10 mouse cellular contexts compared by ENCODE assay signal in the genomic region with DNA sequence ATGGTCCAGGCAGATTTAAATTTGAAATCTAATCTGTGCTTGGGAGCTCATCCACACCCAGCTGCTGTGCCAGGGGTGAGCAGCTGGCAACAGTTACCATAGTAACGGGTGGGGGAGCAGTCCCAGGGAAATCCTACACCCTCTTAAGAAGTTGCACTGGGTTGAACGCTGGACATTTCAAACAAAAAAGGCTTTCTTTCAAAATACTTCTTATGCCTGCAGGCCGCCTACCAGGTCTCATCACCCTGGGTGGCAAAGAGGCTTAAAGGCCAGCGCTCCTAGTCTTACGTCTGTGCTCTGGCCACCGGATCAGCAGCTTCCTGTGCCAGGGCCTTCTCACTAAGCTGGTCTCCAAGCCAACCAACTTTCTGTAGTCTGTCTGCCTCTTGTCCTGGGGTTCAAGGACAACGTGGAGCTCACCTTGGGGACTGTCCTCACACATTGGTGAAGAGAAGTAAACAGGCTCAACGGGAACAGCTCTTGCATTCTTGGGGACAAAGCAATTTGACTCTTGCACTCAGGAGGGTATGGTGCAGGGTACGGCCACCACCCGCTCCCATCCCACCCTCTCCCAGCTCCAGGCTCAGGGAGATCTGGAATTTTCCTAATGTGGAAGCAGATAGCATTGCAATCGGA. TPM values are rescaled to one million over a fixed set of nuclear protein-coding genes. Genes with fewer than 3 reads are reported as not detected.
DNase-seq lines count a peak whose midpoint lies in the region; ATAC-seq and TF ChIP-seq lines count a peak whose summit lies in the region.
"Had no signal": no experiment of that assay in that cellular context is flagged by ENCODE, and none has a peak within 500 bp of the region (broad histone marks: within the 10 kb centered on the region; RNA-seq: fewer than 3 reads in every experiment).

No protein-coding gene starts in this region.

- no peak overlapping the region for H3K9ac ChIP-seq in kidney, postnatal 0 days (ENCODE audit: low read depth, low read length)
- H3K9ac ChIP-seq in hindbrain, postnatal 0 days (replicated peaks; ENCODE audit: low read length), result no peak overlapping the region
- no peak overlapping the region for H3K9ac ChIP-seq in neural tube, embryonic 12.5 days
- H3K9ac ChIP-seq in intestine, embryonic 16.5 days (ENCODE audit: low read depth, low read length), result no peak overlapping the region

- no peak overlapping the region for H3K4me3 ChIP-seq in kidney, postnatal 0 days (replicated peaks; ENCODE audit: low read depth, low read length)
- H3K4me3 ChIP-seq in embryonic facial prominence, embryonic 10.5 days, result 0 out of 2 replicates have a peak overlapping the region, but pooled peaks have one; percentile 25
- no peak overlapping the region for H3K4me3 ChIP-seq in hindbrain, postnatal 0 days (ENCODE audit: low read length)
- no peak overlapping the region for H3K4me3 ChIP-seq in neural tube, embryonic 12.5 days
- no peak overlapping the region for H3K4me3 ChIP-seq in intestine, embryonic 16.5 days (ENCODE audit: low read length)

- no peaks in the 10 kb centered on the region for H3K36me3 ChIP-seq in kidney, postnatal 0 days (ENCODE audit: insufficient read depth, low read length)
- no peaks in the 10 kb centered on the region for H3K36me3 ChIP-seq in embryonic facial prominence, embryonic 10.5 days (replicated peaks)
- H3K36me3 ChIP-seq in hindbrain, postnatal 0 days (ENCODE audit: insufficient read depth, low read length), result no peaks in the 10 kb centered on the region
- no peaks in the 10 kb centered on the region for H3K36me3 ChIP-seq in neural tube, embryonic 12.5 days
- no peaks in the 10 kb centered on the region for H3K36me3 ChIP-seq in intestine, embryonic 16.5 days (ENCODE audit: control insufficient read depth, insufficient read depth, low read length)

- peak overlapping the region; percentile 32; the same call in 1 of the 2 replicates for H3K27ac ChIP-seq in kidney, postnatal 0 days
- peak overlapping the region; percentile 83 for H3K27ac ChIP-seq in embryonic facial prominence, embryonic 10.5 days (replicated peaks)
- peak overlapping the region; percentile 26; the same call in 1 of the 2 replicates for H3K27ac ChIP-seq in hindbrain, postnatal 0 days
- H3K27ac ChIP-seq in neural tube, embryonic 12.5 days, result peak overlapping the region; percentile 7; the same call in 1 of the 2 replicates
- H3K27ac ChIP-seq in intestine, embryonic 16.5 days (ENCODE audit: low read length), result no peak overlapping the region
- H3K27ac ChIP-seq: macrophage had no signal

- H3K4me1 ChIP-seq in kidney, postnatal 0 days (replicated peaks; ENCODE audit: insufficient read depth, low read length), result 0 out of 2 replicates have a peak, but pooled peaks cover 8% of the 10 kb centered on the region
- peaks cover 55% of the 10 kb centered on the region for H3K4me1 ChIP-seq in embryonic facial prominence, embryonic 10.5 days
- peaks cover 11% of the 10 kb centered on the region for H3K4me1 ChIP-seq in hindbrain, postnatal 0 days (ENCODE audit: insufficient read depth, low read length)
- peaks cover 15% of the 10 kb centered on the region for H3K4me1 ChIP-seq in neural tube, embryonic 12.5 days
- H3K4me1 ChIP-seq in intestine, embryonic 16.5 days (ENCODE audit: control insufficient read depth, insufficient read depth, low read length), result peaks cover 7% of the 10 kb centered on the region; the same call in 1 of the 2 replicates

- peak; percentile 86 for DNase-seq in kidney, postnatal 0 days (ENCODE audit: low spot score)
- DNase-seq in kidney, adult 11 months, result no peak
- DNase-seq in embryonic facial prominence, embryonic 10.5 days (ENCODE audit: low spot score), result peak; percentile 80
- peak; percentile 41 for DNase-seq in hindbrain, postnatal 0 days (ENCODE audit: low spot score)
- no peak for DNase-seq in adrenal gland, adult 18-20 months (ENCODE audit: low spot score in 2 of 2)
- no peak for DNase-seq in cerebellum, adult 8-10 months
- DNase-seq: heart, adult 18-20 months had no signal

- H3K27me3 ChIP-seq in kidney, postnatal 0 days (ENCODE audit: insufficient read depth, low read length), result no peaks in the 10 kb centered on the region
- H3K27me3 ChIP-seq in embryonic facial prominence, embryonic 10.5 days (replicated peaks; ENCODE audit: low read depth, poor library complexity, severe bottlenecking), result no peaks in the 10 kb centered on the region
- H3K27me3 ChIP-seq in hindbrain, postnatal 0 days (ENCODE audit: insufficient read depth, low read length), result no peaks in the 10 kb centered on the region
- no peaks in the 10 kb centered on the region for H3K27me3 ChIP-seq in neural tube, embryonic 12.5 days (replicated peaks)
- H3K27me3 ChIP-seq in intestine, embryonic 16.5 days (replicated peaks; ENCODE audit: control insufficient read depth, insufficient read depth, low read length), result no peaks in the 10 kb centered on the region

- WGBS in kidney, postnatal 0 days, result 42% methylated on average over 11 of the region's 11 CpGs
- WGBS in embryonic facial prominence, embryonic 10.5 days, result 31% methylated on average over 11 of the region's 11 CpGs
- 55% methylated on average over 11 of the region's 11 CpGs for WGBS in hindbrain, postnatal 0 days
- WGBS in neural tube, embryonic 12.5 days, result 58% methylated on average over 11 of the region's 11 CpGs
- 66% methylated on average over 11 of the region's 11 CpGs for WGBS in intestine, embryonic 16.5 days

- ATAC-seq in kidney, postnatal 0 days (replicated peaks; ENCODE audit: low FRiP score, low read depth), result peak; percentile 86
- 0 out of 2 replicates have a peak, but pooled peaks have one; percentile 24 for ATAC-seq in hindbrain, postnatal 0 days
- no peak for ATAC-seq in neural tube, embryonic 12.5 days (ENCODE audit: low FRiP score, low read depth)
- ATAC-seq in intestine, embryonic 16.5 days, result no peak

- H3K9me3 ChIP-seq in kidney, postnatal 0 days (replicated peaks; ENCODE audit: low read length), result no peaks in the 10 kb centered on the region
- H3K9me3 ChIP-seq in embryonic facial prominence, embryonic 10.5 days, result no peaks in the 10 kb centered on the region
- no peaks in the 10 kb centered on the region for H3K9me3 ChIP-seq in hindbrain, postnatal 0 days (ENCODE audit: low read length)
- no peaks in the 10 kb centered on the region for H3K9me3 ChIP-seq in neural tube, embryonic 12.5 days
- H3K9me3 ChIP-seq in intestine, embryonic 16.5 days (ENCODE audit: control insufficient read depth, low read length), result no peaks in the 10 kb centered on the region

- H3K4me2 ChIP-seq in kidney, postnatal 0 days (ENCODE audit: low read length), result no peak overlapping the region
- H3K4me2 ChIP-seq in hindbrain, postnatal 0 days (ENCODE audit: low read depth, low read length), result no peak overlapping the region
- no peak overlapping the region for H3K4me2 ChIP-seq in neural tube, embryonic 12.5 days (replicated peaks)
- H3K4me2 ChIP-seq in intestine, embryonic 16.5 days (ENCODE audit: low read depth, low read length), result no peak overlapping the region

- TF ChIP-seq CTCF in kidney, postnatal 0 days (IDR thresholded peaks at IDR 0.05; ENCODE audit: low read depth), result no peak
- no peak for TF ChIP-seq CTCF in hindbrain, postnatal 0 days (IDR thresholded peaks at IDR 0.05; ENCODE audit: low read depth)

RNA-seq across cellular contexts. Expression of gene Rps6ka2, which starts 35.0 kb away (rescaled TPM):
- polyA plus RNA-seq in kidney, postnatal 0 days (2015; fragmentation: Nextera tagmentation; extraction: Ambion mirVana), result 8.4 and 8.8 TPM in 2 replicates
- 27.2 and 27.7 TPM in 2 replicates for polyA plus RNA-seq in embryonic facial prominence, embryonic 10.5 days (2016; fragmentation: Nextera tagmentation; extraction: Ambion mirVana)
- total RNA-seq in hindbrain, postnatal 0 days (2014; rRNA removed), result 32.7 and 38.9 TPM in 2 replicates
- 14.0 and 15.4 TPM in 2 replicates for polyA plus RNA-seq in hindbrain, postnatal 0 days (2015; fragmentation: Nextera tagmentation; extraction: Ambion mirVana)
- polyA plus RNA-seq in neural tube, embryonic 12.5 days (2016; fragmentation: Nextera tagmentation; extraction: Ambion mirVana), result 36.8 and 40.7 TPM in 2 replicates
- polyA plus RNA-seq in intestine, embryonic 16.5 days (2015; fragmentation: Nextera tagmentation; extraction: Ambion mirVana), result 5.3 and 5.5 TPM in 2 replicates
- total RNA-seq in adrenal gland, adult 18-20 months (2021), result 10 to 100 TPM; 11.3 to 12.8 TPM

Comparison
In these comparisons a context has a peak if more than half of its experiments do, and no peak if none do; other contexts are left out.
1. DNase-seq: peak in kidney, postnatal 0 days (single experiment), embryonic facial prominence, embryonic 10.5 days (single experiment) and hindbrain, postnatal 0 days (single experiment); none in kidney, adult 11 months (single experiment), adrenal gland, adult 18-20 months (0 of 2) and cerebellum, adult 8-10 months (single experiment).
2. ATAC-seq: peak in kidney, postnatal 0 days (single experiment) and hindbrain, postnatal 0 days (single experiment); none in neural tube, embryonic 12.5 days (single experiment) and intestine, embryonic 16.5 days (single experiment).